Mouse (Mus musculus): ENCODE data around the gene Slc9a3r1. TPM values are rescaled to one million over a fixed set of nuclear protein-coding genes. Genes with fewer than 3 reads are reported as not detected.

The Slc9a3r1 gene
- total RNA-seq (2021) = 10 to 100 TPM; 76.2 to 83.0 TPM
- long read RNA-seq, experiment 1, transcript Slc9a3r1-201 (6 exons, 1,925 nt) = major isoform, 53 of 57 reads
- long read RNA-seq, experiment 1, partial matches to known transcripts = 1 of 57 reads
- long read RNA-seq, experiment 1, other reads (novel, unspliced or antisense) = 3 of 57 reads
- long read RNA-seq, experiment 2, transcript Slc9a3r1-201 (6 exons, 1,925 nt) = major isoform, 47 of 53 reads
- long read RNA-seq, experiment 2, partial matches to known transcripts = 6 of 53 reads
- long read RNA-seq, experiment 2, other reads (novel, unspliced or antisense) = 0 of 53 reads

GRCm38 (mm10) chr11:115162832-115163480, at the start of gene Slc9a3r1:
Slc9a3r1 (plus strand) TSS chr11:115163341.
- peak; percentile 91 to 94 for DNase-seq (ENCODE audit: low spot score in 2 of 2)
- intact Hi-C loops (cut with DNase I) = loop anchor here (2.0 to 5.0 kb wide), 2 partner anchors 20 to 104 kb away; partner anchors contain the start of gene Grin2c

GRCm38 (mm10) chr11:115119409-115119808, 43.7 kb upstream of the Slc9a3r1 start:
- intact Hi-C loops (cut with DNase I) = no loop called here
- no peak for DNase-seq (ENCODE audit: low spot score in 2 of 2)

GRCm38 (mm10) chr11:115128483-115128882, 34.7 kb upstream of the Slc9a3r1 start:
- intact Hi-C loops (cut with DNase I) = no loop called here
- DNase-seq (ENCODE audit: low spot score in 2 of 2) = no peak

GRCm38 (mm10) chr11:115129508-115130126, 33.5 kb upstream of the Slc9a3r1 start:
- no peak for DNase-seq (ENCODE audit: low spot score in 2 of 2)
- intact Hi-C loops (cut with DNase I) = no loop called here

- DNase-seq (ENCODE audit: low spot score in 2 of 2) = no peak
- intact Hi-C loops (cut with DNase I) = no loop called here
These were observed 31.3 kb upstream of the Slc9a3r1 start for GRCm38 (mm10) chr11:115131768-115132381.

- peak; percentile 20 to 23 for DNase-seq (ENCODE audit: low spot score in 2 of 2)
- intact Hi-C loops (cut with DNase I) = no loop called here
These were observed 29.3 kb upstream of the Slc9a3r1 start, which contains the start of gene Cd300lf for GRCm38 (mm10) chr11:115133800-115134199. Cd300lf (minus strand) TSS chr11:115133992.

GRCm38 (mm10) chr11:115138597-115139262, 24.4 kb upstream of the Slc9a3r1 start:
- no peak for DNase-seq (ENCODE audit: low spot score in 2 of 2)
- intact Hi-C loops (cut with DNase I) = no loop called here

GRCm38 (mm10) chr11:115141970-115142369, 21.2 kb upstream of the Slc9a3r1 start:
- intact Hi-C loops (cut with DNase I) = no loop called here
- no peak for DNase-seq (ENCODE audit: low spot score in 2 of 2)

GRCm38 (mm10) chr11:115147813-115148212, 15.3 kb upstream of the Slc9a3r1 start:
- intact Hi-C loops (cut with DNase I) = no loop called here
- DNase-seq (ENCODE audit: low spot score in 2 of 2) = no peak

- intact Hi-C loops (cut with DNase I) = no loop called here
These were observed 12.3 kb upstream of the Slc9a3r1 start for GRCm38 (mm10) chr11:115150741-115151254.

GRCm38 (mm10) chr11:115151755-115152429, 11.2 kb upstream of the Slc9a3r1 start:
- intact Hi-C loops (cut with DNase I) = loop anchor here (2.0 kb wide), 1 partner anchor 69 kb away; no protein-coding TSS in a partner anchor
- peak in 1 of 2 experiments; percentile 31 for DNase-seq (ENCODE audit: low spot score in 2 of 2)

More at GRCm38 (mm10) chr11:115150741-115151254, 12.3 kb upstream of the Slc9a3r1 start:
- DNase-seq (ENCODE audit: low spot score in 2 of 2) = no peak

- intact Hi-C loops (cut with DNase I) = loop anchor here (2.0 kb wide), 1 partner anchor 70 kb away; no protein-coding TSS in a partner anchor
- DNase-seq (ENCODE audit: low spot score in 2 of 2) = no peak
These were observed 10.1 kb upstream of the Slc9a3r1 start for GRCm38 (mm10) chr11:115153088-115153487.

- intact Hi-C loops (cut with DNase I) = loop anchor here (2.0 kb wide), 1 partner anchor 71 kb away; no protein-coding TSS in a partner anchor
These were observed 9.3 kb upstream of the Slc9a3r1 start for GRCm38 (mm10) chr11:115153699-115154292.

GRCm38 (mm10) chr11:115155053-115155634, 8.0 kb upstream of the Slc9a3r1 start:
- intact Hi-C loops (cut with DNase I) = no loop called here
- no peak for DNase-seq (ENCODE audit: low spot score in 2 of 2)

More at GRCm38 (mm10) chr11:115153699-115154292, 9.3 kb upstream of the Slc9a3r1 start:
- peak; percentile 41 to 77 for DNase-seq (ENCODE audit: low spot score in 2 of 2)

GRCm38 (mm10) chr11:115157933-115158719, 5.0 kb upstream of the Slc9a3r1 start:
- no peak for DNase-seq (ENCODE audit: low spot score in 2 of 2)

GRCm38 (mm10) chr11:115160016-115160797, 2.9 kb upstream of the Slc9a3r1 start:
- intact Hi-C loops (cut with DNase I) = loop anchor here (5.0 kb wide), 1 partner anchor 107 kb away; the partner anchor contains the start of gene Grin2c
- peak in 1 of 2 experiments; percentile 59 for DNase-seq (ENCODE audit: low spot score in 2 of 2)

More at GRCm38 (mm10) chr11:115157933-115158719, 5.0 kb upstream of the Slc9a3r1 start:
- intact Hi-C loops (cut with DNase I) = no loop called here
